Mouse (Mus musculus) monocyte, adult 2 months (primary cell): ENCODE results near the gene Gm10300.
A peak's percentile ranks its signal among the peaks of the same experiment; 100 is the strongest.

ENCODE experiments used
- DNase-seq, 2 experiments: peaks; one replicate each; pipeline ENCODE4 v3.0.0; 2022; ENCODE audit warnings: low spot score in 2 of 2, low read depth in 1 of 2

Gm10300 gene

GRCm38 (mm10) chr4:132051321-132052275 is 22.9 kb upstream of the Gm10300 start:
- DNase-seq = no peak

- no peak for DNase-seq
Measured at GRCm38 (mm10) chr4:132057311-132057710, 17.2 kb upstream of the Gm10300 start.

- no peak for DNase-seq
Measured at GRCm38 (mm10) chr4:132059541-132059940, 15.0 kb upstream of the Gm10300 start.

- no peak for DNase-seq
Measured at GRCm38 (mm10) chr4:132060040-132060832, 14.3 kb upstream of the Gm10300 start.

GRCm38 (mm10) chr4:132062289-132062688 is 12.2 kb upstream of the Gm10300 start:
- no peak for DNase-seq

GRCm38 (mm10) chr4:132062934-132063884 is 11.3 kb upstream of the Gm10300 start:
- no peak for DNase-seq

- DNase-seq = no peak
Measured at GRCm38 (mm10) chr4:132064550-132064949, 9.9 kb upstream of the Gm10300 start.

- DNase-seq = no peak
Measured at GRCm38 (mm10) chr4:132065578-132065977, 8.9 kb upstream of the Gm10300 start.

GRCm38 (mm10) chr4:132066101-132066773 is 8.3 kb upstream of the Gm10300 start:
- DNase-seq = no peak

GRCm38 (mm10) chr4:132067112-132067937 is 7.2 kb upstream of the Gm10300 start:
- DNase-seq = no peak

GRCm38 (mm10) chr4:132067938-132068235 is 6.6 kb upstream of the Gm10300 start:
- DNase-seq = no peak

- DNase-seq = no peak
Measured at GRCm38 (mm10) chr4:132071674-132072073, 2.8 kb upstream of the Gm10300 start.

GRCm38 (mm10) chr4:132072156-132072555 is 2.3 kb upstream of the Gm10300 start:
- DNase-seq = no peak

GRCm38 (mm10) chr4:132072946-132073345 is 1.6 kb upstream of the Gm10300 start:
- no peak for DNase-seq

GRCm38 (mm10) chr4:132074933-132075769 is 654 bp downstream of the Gm10300 start, which contains the start of gene Epb41:
TSS of gene Epb41 (minus strand) at chr4:132075321.
- peak; percentile 93 for DNase-seq

GRCm38 (mm10) chr4:132075796-132076195 is 1.3 kb downstream of the Gm10300 start:
- DNase-seq = no peak

GRCm38 (mm10) chr4:132076480-132077405 is 2.2 kb downstream of the Gm10300 start:
- DNase-seq = no peak

- DNase-seq = no peak
Measured at GRCm38 (mm10) chr4:132077445-132077844, 2.9 kb downstream of the Gm10300 start.
